Mouse (Mus musculus) lung, embryonic 14.5 days (tissue): ENCODE measurements around the gene Olfr1339. TPM values are rescaled to one million over a fixed set of nuclear protein-coding genes. Genes with fewer than 3 reads are reported as not detected.
A peak's percentile ranks its signal among the peaks of the same experiment; 100 is the strongest.

Experiments used
- ATAC-seq: fragments of 200-750 bp; cut with Nextera tagmentation; 2 replicates; pipeline ENCODE4 v1.8.0; 2017; ENCODE audit warnings: mild to moderate bottlenecking, moderate TSS enrichment, moderate library complexity; ENCODE audit not compliant: insufficient read depth
- DNase-seq: peaks from one replicate; pipeline ENCODE4 v3.0.0-alpha.2; 2015
- H3K27ac ChIP-seq: fragments of 300-500 bp; sonication (generic); 2 replicates; pipeline ENCODE4 v1.5.1; 2014; ENCODE audit warnings: low read depth, mild to moderate bottlenecking, moderate library complexity
- H3K27me3 ChIP-seq: fragments of 300-500 bp; sonication (generic); 2 replicates; pipeline ENCODE4 v1.6.1; 2014; ENCODE audit warnings: low read length, control low read depth; ENCODE audit not compliant: insufficient read depth
- H3K36me3 ChIP-seq: fragments of 300-500 bp; sonication (generic); 2 replicates; pipeline ENCODE4 v1.6.1; 2014; ENCODE audit warnings: control low read depth; ENCODE audit not compliant: insufficient read depth
- H3K4me1 ChIP-seq: fragments of 300-500 bp; sonication (generic); 2 replicates; pipeline ENCODE4 v1.6.1; 2014; ENCODE audit warnings: antibody characterized with exemption, control low read depth; ENCODE audit not compliant: insufficient read depth
- H3K4me2 ChIP-seq: fragments of 300-500 bp; sonication (generic); 2 replicates; pipeline ENCODE4 v1.6.1; 2014; ENCODE audit warnings: mild to moderate bottlenecking
- H3K4me3 ChIP-seq: fragments of 300-500 bp; sonication (generic); 2 replicates; pipeline ENCODE4 v1.5.1; 2014; ENCODE audit warnings: low read depth, low read length
- H3K9ac ChIP-seq: fragments of 300-500 bp; sonication (generic); 2 replicates; pipeline ENCODE4 v1.6.1; 2014
- H3K9me3 ChIP-seq: fragments of 300-500 bp; sonication (generic); 2 replicates; pipeline ENCODE4 v1.6.1; 2016; ENCODE audit warnings: low read depth, low read length, control low read depth
- CTCF ChIP-seq: IDR thresholded peaks from 2 replicates; pipeline ENCODE4 v1.5.1; 2016; ENCODE audit warnings: antibody characterized with exemption, low read depth
- WGBS: fragments of 180-500 bp; shearing (Covaris S2); extraction: QIAGEN DNeasy Blood & Tissue Kit; methylation state at CpG from one replicate; pipeline ENCODE4 v1.1.7; 2014; 5-methylcytosine and 5-hydroxymethylcytosine counted together
- polyA plus RNA-seq: library from polyadenylated mRNA; unstranded; fragments of >200 nt; fragmentation: Nextera tagmentation; extraction: Ambion mirVana; gene quantifications from 2 replicates; pipeline ENCODE4 v1.2.1, GENCODE M21; 2014

The Olfr1339 gene
- polyA plus RNA-seq, 1 experiment from 2014 or later = not detected

DNA sequence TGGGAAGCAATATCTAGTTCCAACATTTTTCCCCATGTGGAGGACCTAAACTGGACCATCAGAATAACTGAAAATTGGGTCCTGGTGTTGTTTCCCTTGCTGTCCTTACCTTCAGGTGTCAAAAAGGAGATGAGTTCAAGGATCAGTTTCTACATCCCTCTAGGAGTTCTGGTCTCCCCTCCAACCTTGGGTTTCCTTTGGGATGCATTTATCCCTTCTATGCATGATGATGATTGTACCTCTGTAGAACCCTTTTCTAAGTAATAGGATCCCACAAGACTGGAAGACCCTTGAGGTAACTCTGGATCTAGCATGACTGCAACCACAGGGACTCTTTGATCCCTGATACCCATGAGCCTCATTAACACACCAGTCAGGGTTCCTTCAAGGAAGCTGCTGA lies 12.1 kb upstream of the Olfr1339 start, which contains the start of gene Olfr1340:
Gene Olfr1340, plus strand, starts transcription at position 301 of the 400 bp plus-strand sequence.
- DNase-seq = no peak
- Histone ChIP-seq H3K4me1 (no peaks in the 10 kb centered on the region), H3K4me3 (no peak within 1 kb of the TSS), H3K9me3 (no peaks in the 10 kb centered on the region), H3K27ac (no peak within 1 kb of the TSS), H3K27me3 (no peaks in the 10 kb centered on the region), H3K9ac (no peak within 1 kb of the TSS), H3K36me3 (no peaks in the 10 kb centered on the region), H3K4me2 (no peak within 1 kb of the TSS)
- no peak for TF ChIP-seq CTCF
- no peak for ATAC-seq

DNA sequence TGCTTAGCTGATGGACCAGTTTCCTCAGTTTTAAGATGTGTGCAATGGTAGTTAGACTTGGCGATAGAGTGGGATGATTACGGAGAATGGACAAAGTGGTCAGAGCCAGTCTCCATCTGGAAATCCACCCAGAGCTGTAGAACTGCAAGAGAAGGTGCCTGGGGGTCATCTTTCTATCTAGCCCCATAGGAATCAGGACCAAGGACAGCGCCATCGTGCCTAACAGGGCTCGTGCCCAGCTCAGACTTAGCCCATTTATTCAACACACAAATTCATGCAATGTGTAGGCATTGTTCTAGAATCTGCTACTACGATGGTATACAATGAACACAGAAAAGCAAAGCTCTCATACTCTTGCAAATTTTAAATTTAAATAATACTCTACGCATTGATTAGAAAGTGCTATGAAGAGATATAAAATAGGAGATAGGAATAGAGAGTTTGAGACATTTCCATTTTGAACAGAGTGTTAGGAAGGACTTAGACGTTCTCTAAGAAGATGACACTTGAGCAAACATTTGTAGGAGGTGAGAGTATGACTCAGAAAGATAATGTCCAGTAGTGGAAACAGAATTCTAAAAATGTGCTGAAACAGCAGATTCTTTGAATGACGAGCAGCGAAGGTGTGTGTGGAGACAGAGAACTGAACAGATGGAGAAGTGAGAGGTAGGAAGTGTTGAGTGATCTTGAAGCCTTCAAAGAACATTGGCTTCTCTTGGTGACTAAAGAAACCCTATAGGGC lies 10.1 kb upstream of the Olfr1339 start:
- TF ChIP-seq CTCF = no peak
- H3K4me2 ChIP-seq = no peak overlapping the region
- no peak overlapping the region for H3K27ac ChIP-seq
- no peak overlapping the region for H3K9ac ChIP-seq
- WGBS = 46% methylated on average over 10 of the region's 10 CpGs
- H3K9me3 ChIP-seq = no peaks in the 10 kb centered on the region
- H3K4me1 ChIP-seq = no peaks in the 10 kb centered on the region
- no peaks in the 10 kb centered on the region for H3K36me3 ChIP-seq
- no peak overlapping the region for H3K4me3 ChIP-seq
- no peak for ATAC-seq
- DNase-seq = peak; percentile 79
- H3K27me3 ChIP-seq = no peaks in the 10 kb centered on the region

DNA sequence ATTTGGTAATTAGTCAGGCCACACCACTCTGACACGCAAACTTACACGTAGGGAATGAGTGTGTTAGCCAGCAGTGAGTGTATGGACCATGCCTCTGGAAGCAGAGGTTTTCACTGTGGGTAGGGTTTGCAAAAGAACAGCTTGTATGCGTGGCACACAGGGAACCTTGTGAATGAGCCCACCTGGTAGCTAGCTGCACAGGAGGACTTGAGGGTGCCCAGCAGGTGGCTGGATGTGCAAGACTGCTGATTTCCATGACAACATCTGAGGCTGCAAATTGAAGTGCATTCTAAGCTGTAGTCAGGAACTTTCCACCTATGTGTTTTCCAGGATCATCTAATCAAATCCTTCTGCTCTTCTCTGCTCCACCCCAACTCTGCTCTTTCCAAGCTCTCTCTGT lies 7.6 kb downstream of the Olfr1339 start:
- Histone ChIP-seq H3K4me3 (no peak overlapping the region), H3K4me2 (no peak overlapping the region), H3K9me3 (no peaks in the 10 kb centered on the region), H3K27ac (no peak overlapping the region), H3K9ac (no peak overlapping the region), H3K27me3 (no peaks in the 10 kb centered on the region; the same call in none of the 2 replicates), H3K36me3 (no peaks in the 10 kb centered on the region), H3K4me1 (no peaks in the 10 kb centered on the region)
- WGBS = 57% methylated on average over 3 of the region's 3 CpGs
- ATAC-seq (no peak), DNase-seq (no peak)
- TF ChIP-seq CTCF = no peak

DNA sequence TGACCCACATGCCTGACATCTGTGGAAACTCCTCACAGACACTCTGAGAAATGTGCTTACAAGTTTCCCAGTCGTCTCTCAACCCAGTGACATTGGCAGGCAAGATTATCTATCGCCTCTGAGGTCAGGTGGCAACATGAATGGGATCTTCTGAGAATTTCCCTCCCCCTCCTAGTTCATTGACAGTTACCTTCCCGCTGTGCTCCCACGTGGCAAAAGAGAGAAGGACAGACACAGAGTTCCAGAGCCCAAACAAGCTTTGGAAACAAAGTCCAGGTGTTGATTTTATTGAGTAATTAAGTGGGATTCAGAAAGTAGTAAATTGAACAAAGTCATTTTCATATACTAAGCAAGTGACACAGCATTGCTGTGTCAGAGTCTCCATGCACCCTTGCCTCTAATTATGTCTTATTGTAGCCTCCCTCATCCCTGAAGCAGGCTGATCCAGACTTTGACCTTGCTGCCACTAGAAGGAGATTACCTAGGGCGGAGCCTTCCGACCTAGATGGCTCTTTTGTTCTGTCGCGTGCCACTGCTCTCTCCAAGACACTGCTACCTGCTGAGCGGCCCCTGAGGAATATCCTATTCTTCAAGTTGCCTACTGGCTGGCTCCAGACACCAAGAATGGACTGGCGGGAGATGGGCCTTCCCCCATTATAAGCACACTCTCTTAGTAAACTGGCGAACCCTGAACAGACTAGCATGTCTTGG lies 9.2 kb downstream of the Olfr1339 start:
- Histone ChIP-seq H3K27me3 (no peaks in the 10 kb centered on the region; the same call in none of the 2 replicates), H3K36me3 (no peaks in the 10 kb centered on the region), H3K9ac (no peak overlapping the region), H3K4me3 (no peak overlapping the region), H3K27ac (no peak overlapping the region), H3K4me1 (no peaks in the 10 kb centered on the region), H3K9me3 (no peaks in the 10 kb centered on the region; the same call in 1 of the 2 replicates), H3K4me2 (no peak overlapping the region)
- DNase-seq (no peak), ATAC-seq (no peak)
- no peak for TF ChIP-seq CTCF
- 9% methylated on average over 11 of the region's 11 CpGs for WGBS

DNA sequence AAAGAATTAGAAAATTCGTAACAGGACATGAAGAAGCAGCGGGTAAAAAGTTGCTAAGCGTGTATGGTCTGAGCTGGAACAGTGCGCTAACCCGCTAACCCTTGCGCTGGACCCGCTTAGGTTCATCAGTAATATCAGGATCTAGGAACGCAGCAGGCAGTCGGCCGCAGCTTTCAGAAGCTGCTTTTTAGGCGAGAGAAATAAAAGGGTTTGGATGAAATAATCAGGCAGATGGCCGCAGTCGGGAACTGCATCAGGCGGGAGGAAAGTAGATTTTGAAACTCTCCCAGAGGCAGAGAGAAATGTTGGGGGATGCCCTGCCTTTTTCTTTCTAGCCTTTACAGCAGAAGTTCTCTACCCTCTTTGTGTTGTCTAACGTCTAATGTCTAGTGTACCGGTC lies 9.9 kb downstream of the Olfr1339 start:
- Histone ChIP-seq H3K9me3 (no peaks in the 10 kb centered on the region; the same call in 1 of the 2 replicates), H3K27ac (no peak overlapping the region), H3K4me3 (no peak overlapping the region), H3K4me2 (no peak overlapping the region), H3K4me1 (no peaks in the 10 kb centered on the region), H3K9ac (no peak overlapping the region), H3K36me3 (no peaks in the 10 kb centered on the region), H3K27me3 (no peaks in the 10 kb centered on the region; the same call in none of the 2 replicates)
- WGBS = 9% methylated on average over 16 of the region's 16 CpGs
- ATAC-seq (no peak), DNase-seq (no peak)
- no peak for TF ChIP-seq CTCF

DNA sequence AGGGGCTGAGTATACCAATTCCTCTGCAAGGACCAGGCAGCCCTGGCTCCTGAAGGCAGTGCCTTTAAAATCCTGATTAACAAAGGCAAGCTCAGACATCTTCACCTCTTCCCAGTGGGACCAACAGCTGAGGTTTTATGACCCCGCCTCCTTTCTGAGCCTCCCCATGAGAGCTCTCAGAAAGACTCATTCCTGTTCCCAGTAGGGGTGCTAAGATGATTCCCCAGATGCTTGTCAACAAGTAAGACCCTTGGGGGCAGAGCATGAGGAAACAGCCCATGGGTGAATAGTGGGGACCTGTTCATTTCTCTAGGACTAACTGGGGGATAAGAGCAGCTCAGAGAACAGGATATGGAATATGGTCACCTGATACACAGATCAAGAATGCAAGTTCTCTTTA lies 26.7 kb downstream of the Olfr1339 start, which contains the start of gene Olfr1338:
Gene Olfr1338, minus strand, starts transcription at position 101 of the 400 bp plus-strand sequence.
- Histone ChIP-seq H3K27ac (no peak within 1 kb of the TSS), H3K27me3 (no peaks in the 10 kb centered on the region), H3K4me3 (no peak within 1 kb of the TSS), H3K9ac (no peak within 1 kb of the TSS), H3K4me2 (no peak within 1 kb of the TSS), H3K4me1 (no peaks in the 10 kb centered on the region), H3K36me3 (no peaks in the 10 kb centered on the region), H3K9me3 (no peaks in the 10 kb centered on the region)
- WGBS = 82% methylated on average over 1 of the region's 1 CpGs
- TF ChIP-seq CTCF = no peak
- DNase-seq = no peak
- no peak for ATAC-seq

DNA sequence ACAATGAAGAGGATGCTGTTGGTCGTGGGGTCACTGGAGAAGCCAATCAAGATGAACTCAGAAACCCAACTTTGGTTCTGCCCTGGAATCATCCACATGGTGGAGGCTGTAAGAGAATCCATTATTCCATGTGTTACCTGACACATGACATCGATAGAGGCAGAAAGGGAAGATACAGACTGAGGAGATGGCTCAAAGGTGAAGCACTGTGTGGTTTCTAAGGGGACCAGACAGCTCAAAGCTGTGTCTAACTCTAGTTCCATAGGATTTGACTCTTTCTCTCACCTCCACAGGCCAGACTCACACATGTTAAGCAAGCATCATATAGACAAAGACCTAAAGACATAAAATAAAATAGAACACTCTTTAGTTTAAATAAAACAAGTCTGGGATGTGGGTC lies 50.5 kb downstream of the Olfr1339 start, which contains the start of gene Olfr1337:
Gene Olfr1337, minus strand, starts transcription at position 101 of the 400 bp plus-strand sequence.
- Histone ChIP-seq H3K36me3 (no peaks in the 10 kb centered on the region), H3K9me3 (no peaks in the 10 kb centered on the region), H3K9ac (no peak within 1 kb of the TSS), H3K4me2 (no peak within 1 kb of the TSS), H3K4me3 (no peak within 1 kb of the TSS), H3K4me1 (no peaks in the 10 kb centered on the region), H3K27me3 (no peaks in the 10 kb centered on the region), H3K27ac (no peak within 1 kb of the TSS)
- ATAC-seq = no peak
- DNase-seq = no peak
- WGBS = 64% methylated on average over 2 of the region's 2 CpGs
- TF ChIP-seq CTCF = no peak

Other genes with a start within 250 kb of the Olfr1339 start
- gene Tie1, start 242.1 kb upstream of the Olfr1339 start, polyA plus RNA-seq = 52.7 and 54.2 TPM in 2 replicates
- 9.0 and 10.3 TPM in 2 replicates for gene 2610528J11Rik, start 205.2 kb upstream of the Olfr1339 start, polyA plus RNA-seq
- gene Tmem125, start 188.1 kb upstream of the Olfr1339 start, polyA plus RNA-seq = 3.3 and 3.6 TPM in 2 replicates
- gene Cfap57, start 111.4 kb upstream of the Olfr1339 start, polyA plus RNA-seq = 0.12 and 0.22 TPM in 2 replicates
- 161 and 166 TPM in 2 replicates for gene Ebna1bp2, start 111.4 kb upstream of the Olfr1339 start, polyA plus RNA-seq
- not detected in 2 replicates for gene Olfr62, start 73.2 kb upstream of the Olfr1339 start, polyA plus RNA-seq
- gene Olfr1342, start 39.4 kb upstream of the Olfr1339 start, polyA plus RNA-seq = 0.74 and 0.99 TPM in 2 replicates
- gene Olfr1341, start 28.7 kb upstream of the Olfr1339 start, polyA plus RNA-seq = not detected in 2 replicates
- gene Olfr1340, start 12.0 kb upstream of the Olfr1339 start, polyA plus RNA-seq = not detected in 2 replicates
- gene Olfr1338, start 26.6 kb downstream of the Olfr1339 start, polyA plus RNA-seq = not detected in 2 replicates
- gene Olfr1337, start 50.4 kb downstream of the Olfr1339 start, polyA plus RNA-seq = not detected in 2 replicates
- gene Olfr1335, start 77.8 kb downstream of the Olfr1339 start, polyA plus RNA-seq = not detected in 2 replicates
- gene Olfr1333, start 104.1 kb downstream of the Olfr1339 start, polyA plus RNA-seq = not detected in 2 replicates
- gene Olfr1331, start 132.5 kb downstream of the Olfr1339 start, polyA plus RNA-seq = not detected in 2 replicates
- not detected in 2 replicates for gene Olfr1330, start 156.4 kb downstream of the Olfr1339 start, polyA plus RNA-seq
- not detected in 2 replicates for gene Olfr1329, start 185.3 kb downstream of the Olfr1339 start, polyA plus RNA-seq
- not detected in 2 replicates for gene Olfr1328, start 206.4 kb downstream of the Olfr1339 start, polyA plus RNA-seq
- gene Lao1, start 229.4 kb downstream of the Olfr1339 start, polyA plus RNA-seq = not detected in 2 replicates